Mouse (Mus musculus): Measurements from ENCODE around the gene BC035044.
"Not testable (repeated sequence)": the region's sequence is repeated elsewhere in the genome, so short reads cannot be mapped to it uniquely, and the experiment has no call there.

Gene BC035044

DNA sequence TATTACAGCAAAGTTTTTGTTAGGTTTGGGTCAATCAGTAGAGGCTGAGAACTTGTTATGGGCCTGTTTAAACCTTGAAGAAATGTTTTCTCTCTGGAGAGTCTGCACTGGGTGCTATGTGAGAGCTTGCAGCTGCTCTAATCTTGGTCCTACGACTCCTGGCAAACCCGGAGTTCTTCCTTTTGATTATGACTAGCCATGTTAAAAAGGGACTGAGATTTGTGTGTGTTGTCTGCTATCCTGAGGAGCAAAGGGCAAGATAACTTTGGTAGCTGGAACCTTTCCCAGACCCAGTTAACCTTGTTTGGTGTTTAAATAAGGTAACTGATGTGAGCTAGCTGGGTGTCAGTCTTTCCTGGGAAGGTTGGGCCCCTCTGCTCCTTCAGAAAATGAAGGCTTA is 40.3 kb downstream of the BC035044 start:
- no peak for DNase-seq (ENCODE audit: low read depth, low spot score)

DNA sequence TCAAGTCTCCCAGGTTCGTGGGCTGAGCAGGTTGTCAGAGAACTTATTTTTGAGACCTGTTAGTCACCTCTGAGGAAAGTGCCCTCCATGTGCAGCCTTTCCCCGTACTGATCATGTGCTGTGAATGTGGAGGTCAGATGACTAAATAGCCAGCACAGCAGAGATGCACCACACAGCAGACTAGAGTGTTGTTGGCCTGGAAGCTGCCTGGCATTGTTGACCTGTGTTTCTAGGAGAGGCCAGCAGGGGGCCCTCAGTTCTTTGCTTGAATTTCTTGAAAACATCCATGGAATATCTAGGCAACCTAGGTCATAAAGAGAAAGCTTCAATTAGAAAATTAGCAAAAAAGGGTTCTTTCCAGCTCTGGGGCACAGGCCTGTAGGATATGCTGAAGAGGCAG is 41.0 kb downstream of the BC035044 start:
- peak; percentile 77 for DNase-seq (ENCODE audit: low read depth, low spot score)

DNA sequence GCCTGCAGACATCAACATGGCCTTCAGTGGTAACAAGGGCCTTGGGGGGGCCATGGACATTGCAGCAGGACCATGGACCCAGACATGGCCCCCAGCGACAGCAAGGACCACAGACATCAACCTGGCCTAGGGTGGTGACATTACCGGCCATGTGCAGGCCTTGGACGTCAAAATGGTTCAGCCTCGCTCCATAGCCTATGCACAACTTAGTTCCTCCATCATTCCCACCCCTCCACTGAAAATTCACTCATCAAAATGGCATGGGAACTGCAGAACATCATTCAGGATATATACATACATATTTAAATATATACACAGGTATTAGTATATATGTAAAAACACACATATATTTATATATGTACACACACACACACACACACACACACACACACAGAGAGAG is 43.5 kb downstream of the BC035044 start:
- no peak for DNase-seq (ENCODE audit: low read depth, low spot score)

DNA sequence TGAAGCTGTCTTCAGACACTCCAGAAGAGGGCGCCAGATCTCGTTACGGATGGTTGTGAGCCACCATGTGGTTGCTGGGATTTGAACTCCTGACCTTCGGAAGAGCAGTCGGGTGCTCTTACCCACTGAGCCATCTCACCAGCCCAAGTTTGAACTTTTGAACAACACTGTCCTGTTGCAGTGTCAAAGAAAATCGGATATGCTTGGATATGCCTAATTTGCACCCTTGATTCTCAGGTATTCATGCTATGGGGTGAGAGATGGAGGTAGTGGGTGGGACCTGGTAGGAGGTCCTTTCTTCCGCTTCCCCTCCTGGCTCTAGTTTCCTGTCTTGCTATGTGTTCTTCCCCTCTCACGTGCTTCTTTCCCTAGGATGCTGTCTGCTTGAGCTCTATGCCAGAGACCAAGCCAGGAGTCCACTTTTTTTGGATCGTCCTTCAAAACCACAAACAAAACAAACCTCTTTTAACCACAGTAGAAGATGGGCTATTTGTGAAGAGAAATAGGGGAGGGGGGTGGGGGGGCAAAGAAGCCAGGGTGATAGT is 44.9 kb downstream of the BC035044 start:
- DNase-seq (ENCODE audit: low read depth, low spot score), result no peak

DNA sequence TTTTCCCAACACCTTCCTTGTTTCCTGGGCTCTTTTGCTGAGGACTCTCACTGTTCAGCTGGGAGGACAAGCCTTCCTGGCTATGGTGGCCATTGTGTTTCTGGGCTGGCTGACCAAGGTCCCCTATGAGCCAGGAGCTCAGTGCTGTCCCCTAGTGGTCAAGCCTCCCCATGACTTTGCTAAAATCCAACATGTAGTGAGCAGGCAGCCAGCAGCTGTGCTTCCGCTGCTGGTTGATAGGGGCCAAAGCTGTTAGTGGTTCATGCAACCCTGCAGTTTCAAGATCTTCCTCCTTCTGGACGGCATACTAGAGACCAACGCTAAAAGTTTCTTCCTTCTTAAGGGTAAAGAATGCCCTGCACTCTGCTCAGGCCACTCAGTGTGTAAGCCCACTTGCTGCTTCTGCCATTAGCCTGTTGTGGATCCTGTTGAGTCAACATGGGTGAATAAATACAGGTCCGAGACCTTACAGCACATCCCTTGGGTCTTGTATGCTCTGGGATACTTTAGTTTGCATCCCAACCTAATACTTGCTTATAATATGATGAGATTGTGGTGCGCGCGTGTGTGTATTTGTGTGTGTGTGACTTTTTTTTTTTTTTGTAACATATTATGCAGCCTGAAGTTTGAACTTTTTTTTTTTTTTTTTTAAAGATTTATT is 45.5 kb downstream of the BC035044 start:
- DNase-seq (ENCODE audit: low read depth, low spot score), result peak; percentile 90

DNA sequence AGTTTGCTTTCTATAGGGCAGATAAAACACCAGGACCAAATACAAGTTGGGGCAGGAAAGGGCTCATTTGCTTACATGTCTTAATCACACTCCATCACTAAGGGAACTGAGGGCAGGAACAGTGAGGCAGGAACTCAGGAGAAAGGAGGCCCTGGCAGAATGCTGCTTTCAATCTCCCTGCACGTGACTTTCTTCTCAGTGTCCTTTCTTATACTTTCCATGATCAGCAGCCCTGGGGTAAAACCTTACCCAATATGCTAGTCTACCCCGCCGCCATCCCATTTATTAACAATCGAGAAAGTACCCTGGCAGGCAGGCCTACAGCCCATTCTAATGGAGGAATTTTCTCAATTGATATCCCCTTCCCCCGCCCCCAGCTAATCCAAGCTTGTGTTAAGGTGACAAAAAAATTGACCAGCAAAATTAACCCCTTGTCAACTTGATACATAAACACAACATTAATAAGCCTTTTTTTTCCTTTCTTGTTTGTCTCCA is 46.3 kb downstream of the BC035044 start:
- no peak for DNase-seq (ENCODE audit: low read depth, low spot score)

DNA sequence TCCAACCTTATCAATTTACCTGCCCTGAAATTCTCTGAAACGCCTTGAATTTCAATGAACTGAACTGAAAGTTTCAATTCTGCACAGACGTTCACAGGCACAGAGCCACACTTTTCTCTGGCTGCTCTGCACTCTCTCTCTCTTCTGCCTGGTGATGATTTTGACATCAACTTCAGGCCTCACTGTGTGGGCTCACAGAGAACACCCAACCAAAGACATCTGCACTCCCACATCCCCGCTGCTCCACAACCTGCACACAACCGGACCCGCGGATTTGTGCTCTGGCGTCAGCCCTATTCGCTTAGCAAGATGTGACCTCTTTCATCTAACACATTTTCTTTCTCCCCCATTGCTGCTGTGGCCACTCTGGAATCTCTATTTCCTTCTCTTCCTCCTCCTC is 46.8 kb downstream of the BC035044 start:
- peak; percentile 47 for DNase-seq (ENCODE audit: low read depth, low spot score)

DNA sequence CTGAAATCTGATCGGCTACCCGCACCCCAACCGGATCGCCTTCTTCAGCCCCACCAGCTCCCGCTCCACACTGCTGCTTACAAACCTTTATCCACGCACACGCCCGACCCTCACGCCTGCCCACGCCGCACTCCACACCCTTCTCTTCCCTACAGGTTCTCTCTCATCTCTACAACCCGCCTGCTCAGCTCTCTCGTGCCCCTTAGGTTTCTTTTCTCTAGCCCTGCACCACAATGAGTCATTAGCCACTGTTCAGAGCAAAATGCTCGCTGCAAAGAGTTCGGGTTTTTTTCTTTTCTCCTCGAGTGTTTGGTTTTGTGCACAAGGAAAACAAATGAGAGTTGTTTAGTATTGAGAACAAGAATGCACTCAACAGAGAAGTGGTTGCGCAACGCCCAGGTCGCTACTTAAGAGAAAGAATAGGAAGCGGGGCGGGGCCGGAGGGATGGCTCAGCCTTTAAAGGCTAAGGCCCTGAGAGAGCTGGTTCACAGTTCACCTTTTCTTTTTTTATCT is 47.4 kb downstream of the BC035044 start:
- peak; percentile 82 for DNase-seq (ENCODE audit: low read depth, low spot score)

DNA sequence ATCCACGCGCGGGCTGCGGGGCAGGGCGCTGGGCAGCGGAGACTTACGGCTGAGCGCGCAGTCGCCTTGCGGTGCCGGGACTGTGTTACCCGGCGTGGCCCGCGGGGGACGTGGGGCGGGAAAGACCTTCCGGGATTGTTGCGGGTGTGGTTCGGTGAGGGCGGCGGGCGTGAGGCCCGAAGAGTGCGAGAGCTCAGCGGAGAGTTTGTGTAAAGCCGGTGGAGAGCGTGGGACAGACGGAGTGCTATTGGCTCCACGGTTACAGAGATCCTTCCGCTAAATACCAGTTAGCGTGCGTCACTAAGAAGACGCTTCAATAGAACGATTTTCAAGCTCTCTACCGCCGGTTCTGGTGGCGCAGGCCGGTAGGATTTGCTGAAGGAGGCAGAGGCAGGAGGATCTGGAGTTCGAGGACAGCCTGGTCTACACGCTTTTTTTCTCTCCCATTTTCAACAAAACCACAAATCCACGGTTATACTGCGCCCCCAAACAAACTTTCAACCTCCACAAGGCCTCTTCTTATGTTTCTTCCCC is 47.9 kb downstream of the BC035044 start:
- peak; percentile 98 for DNase-seq (ENCODE audit: low read depth, low spot score)

DNA sequence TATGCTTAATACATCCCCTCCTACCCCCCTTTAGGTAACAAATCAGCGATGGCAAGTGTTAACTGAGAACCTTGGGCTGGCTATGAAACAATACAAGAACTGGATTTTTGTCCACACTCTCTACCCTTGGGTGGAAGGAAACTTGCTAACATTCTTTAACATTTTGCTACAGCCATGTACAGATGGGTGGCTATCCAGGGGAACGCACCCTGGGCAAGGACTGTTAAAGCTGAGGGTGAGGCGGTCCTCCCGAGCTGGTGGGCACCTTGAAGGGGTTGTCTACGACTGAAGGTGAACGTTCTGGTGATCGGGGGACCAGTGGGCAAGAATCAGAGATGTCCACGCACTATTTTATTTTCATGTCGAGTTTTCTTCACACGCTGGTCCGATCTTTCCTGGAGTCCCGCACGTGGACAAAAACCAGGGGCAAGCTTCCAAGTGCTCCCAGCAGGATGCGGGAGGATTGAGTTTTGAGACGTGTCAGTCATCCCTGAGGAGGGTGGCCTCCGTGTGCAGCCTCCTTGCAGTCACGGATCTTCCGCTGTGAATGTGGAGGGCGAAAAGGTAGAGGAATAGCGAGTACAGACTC is 48.5 kb downstream of the BC035044 start:
- DNase-seq (ENCODE audit: low read depth, low spot score), result peak; percentile 44

DNA sequence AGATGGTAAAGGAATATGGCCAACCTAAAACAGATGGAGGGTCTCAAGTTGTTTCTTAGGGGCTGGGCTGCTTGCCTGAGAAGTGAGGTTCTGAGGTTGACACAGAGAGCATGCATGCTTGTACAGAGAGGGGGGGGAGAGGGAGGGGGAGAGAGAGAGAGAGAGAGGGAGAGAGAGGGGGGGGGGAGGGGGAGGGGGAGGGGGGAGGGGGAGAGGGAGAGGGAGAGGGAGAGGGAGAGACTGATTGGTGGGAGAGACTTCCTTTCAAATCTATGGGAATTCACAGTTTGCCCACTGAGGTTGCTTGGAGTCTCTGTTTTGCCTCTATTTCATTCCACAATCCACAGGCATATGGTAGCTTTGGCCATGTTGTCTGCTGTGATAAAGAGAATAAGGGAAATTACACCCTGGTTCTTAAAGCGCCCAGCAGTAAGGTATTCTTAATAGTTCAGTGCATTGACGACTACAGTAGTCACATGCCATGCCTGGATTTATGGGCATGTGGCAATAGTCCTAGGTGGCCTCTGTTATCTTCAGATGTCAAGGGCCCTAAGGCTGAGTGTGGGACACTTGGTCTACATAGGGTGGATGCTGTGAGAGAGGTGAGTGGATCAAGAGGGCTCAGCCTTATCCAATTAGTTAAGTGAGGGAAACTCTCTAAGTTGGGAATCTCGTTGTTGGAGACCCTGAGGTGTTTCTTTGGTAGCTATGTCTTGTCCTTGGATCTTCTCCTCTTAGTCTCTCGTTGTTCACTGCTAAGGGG is 49.4 kb downstream of the BC035044 start:
- peak; percentile 37 for DNase-seq (ENCODE audit: low read depth, low spot score)

DNA sequence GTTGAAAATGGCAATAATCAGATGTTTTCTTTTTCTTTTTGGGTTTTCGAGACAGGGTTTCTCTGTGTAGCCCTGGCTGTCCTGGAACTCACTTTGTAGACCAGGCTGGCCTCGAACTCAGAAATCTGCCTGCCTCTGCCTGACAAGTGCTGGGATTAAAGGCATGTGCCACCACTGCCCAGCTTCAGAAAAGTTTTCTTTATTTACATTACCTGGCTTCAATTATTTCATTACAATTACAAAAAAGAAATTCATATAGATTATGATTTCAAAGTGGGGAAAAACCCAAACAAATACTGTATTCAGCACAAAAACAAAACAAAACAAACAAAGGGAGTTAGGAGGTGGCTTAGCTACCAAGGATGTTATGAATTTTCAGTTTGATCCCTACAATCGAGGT is 50.3 kb downstream of the BC035044 start:
- DNase-seq (ENCODE audit: low read depth, low spot score), result not testable (repeated sequence)

DNA sequence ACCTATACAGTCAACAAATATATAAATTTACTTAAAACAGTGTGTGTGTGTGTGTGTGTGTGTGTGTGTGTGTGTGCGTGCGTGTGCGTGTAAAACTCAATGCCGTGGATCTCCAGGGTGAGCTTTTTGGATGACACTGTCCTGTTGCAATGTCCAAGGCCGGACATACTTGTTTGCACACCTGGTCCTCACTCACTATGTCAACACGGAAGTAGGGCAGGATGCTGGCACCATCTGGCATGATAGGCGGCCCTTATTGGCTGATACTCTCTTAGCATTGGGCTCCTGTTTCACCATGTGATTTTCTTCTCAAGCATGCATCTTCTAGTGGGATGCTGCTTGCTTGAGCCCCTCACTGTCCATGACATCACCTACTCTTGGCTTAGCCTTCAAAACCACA is 51.0 kb downstream of the BC035044 start:
- peak; percentile 63 for DNase-seq (ENCODE audit: low read depth, low spot score)

DNA sequence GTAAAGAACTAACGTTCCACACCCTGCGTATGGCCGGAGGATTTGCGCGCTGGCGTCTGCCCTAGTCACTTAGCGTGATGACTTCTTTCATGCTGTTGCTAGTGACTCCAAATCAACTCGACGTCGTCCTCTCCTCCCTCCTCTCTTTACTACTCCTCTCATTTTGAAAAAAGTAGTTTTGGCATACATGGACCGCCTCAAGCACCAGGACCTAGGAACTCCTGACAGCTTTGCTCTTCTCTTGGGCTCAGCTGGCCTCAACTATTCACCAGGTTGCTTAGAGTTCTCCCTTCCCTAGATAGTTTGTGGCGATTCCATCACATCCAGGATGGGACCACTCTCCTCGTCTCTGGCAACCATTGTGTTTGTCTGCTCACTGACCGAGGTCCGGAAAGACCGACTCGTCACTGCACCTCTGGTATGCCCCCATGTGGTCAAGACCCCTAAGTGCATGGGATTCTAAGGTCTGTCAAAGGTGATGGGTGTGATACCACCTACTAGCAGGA is 51.6 kb downstream of the BC035044 start:
- peak; percentile 92 for DNase-seq (ENCODE audit: low read depth, low spot score)

DNA sequence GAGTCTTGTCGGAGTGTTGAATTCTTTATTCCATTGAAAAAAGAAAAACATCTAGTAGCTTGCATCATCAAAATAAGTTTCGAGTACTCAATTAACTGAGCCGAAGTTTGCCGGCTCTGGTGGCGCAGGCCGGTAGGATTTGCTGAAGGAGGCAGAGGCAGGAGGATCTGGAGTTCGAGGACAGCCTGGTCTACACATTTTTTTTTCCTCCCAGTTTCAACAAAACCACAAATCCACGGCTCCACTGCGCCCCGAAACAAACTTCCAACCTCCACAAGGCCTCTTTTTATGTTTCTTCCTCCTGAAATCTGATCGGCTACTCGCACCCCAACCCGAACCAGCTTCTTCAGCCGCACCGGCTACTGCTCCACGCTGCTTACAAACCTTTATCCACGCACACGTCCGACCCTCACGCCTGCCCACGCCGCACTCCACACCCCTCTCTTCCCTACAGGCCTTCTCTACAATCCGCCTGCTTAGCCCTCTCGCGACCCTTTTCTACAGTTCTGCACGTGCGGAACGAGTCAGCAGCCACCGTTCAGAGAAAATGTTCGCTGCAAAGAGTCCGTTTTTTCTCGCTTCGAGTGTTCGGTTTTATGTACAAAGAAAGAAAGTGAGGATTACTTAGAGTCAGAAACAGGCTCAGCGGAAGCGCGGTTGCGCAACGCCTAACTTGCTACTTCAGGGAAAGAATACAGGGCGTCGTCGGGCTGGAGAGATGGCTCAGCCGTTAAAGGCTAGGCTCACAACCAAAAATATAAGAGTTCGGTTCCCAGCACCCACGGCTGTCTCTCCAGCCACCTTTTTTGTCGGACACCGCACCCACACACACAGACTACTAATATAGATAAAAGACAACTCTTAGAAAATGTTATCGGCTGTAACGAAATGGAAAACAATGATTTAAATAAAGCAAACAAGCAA is 52.3 kb downstream of the BC035044 start:
- DNase-seq (ENCODE audit: low read depth, low spot score), result peak; percentile 94

DNA sequence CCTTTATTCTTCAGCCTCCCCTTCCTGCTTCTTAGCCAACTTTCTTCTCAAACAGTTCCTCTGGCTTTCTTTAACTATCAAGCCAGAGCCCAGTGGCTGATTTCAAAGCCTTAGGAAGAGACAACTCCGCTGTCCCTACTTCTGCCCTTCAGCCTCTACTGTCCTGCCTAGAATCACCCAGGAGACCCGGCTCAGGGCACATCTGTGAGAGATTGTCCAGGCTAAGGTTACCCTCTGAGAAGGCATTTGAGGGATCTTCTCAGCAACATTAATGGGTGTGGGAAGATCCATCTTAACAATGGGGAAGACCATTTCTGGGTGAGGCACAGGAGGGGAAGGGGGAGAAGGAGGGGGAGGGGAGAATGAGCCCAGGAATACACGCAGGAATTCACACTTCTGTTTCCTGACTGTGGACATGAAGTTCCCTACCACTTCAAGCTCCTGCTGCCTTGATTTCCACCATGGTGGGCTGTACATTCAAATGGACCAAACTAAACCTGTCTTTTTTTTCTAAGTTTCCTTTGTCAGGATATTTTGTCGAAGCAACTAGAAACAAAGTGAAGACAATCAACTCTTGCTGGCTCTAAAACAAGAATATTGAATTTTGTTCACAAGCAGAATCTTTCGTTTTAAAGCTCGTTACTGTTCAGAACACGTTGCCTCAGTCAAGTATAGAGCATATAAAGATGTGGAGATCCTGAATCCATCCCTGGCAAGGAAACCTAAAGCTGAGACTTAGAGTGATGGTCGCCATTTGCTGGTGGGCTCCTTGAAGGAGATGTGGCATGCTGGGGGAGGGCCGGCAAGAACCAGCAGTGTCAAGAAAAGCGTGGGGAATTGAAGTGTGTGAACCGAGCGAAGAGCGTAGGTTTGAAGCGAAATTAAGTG is 53.2 kb downstream of the BC035044 start:
- peak; percentile 29 for DNase-seq (ENCODE audit: low read depth, low spot score)

DNA sequence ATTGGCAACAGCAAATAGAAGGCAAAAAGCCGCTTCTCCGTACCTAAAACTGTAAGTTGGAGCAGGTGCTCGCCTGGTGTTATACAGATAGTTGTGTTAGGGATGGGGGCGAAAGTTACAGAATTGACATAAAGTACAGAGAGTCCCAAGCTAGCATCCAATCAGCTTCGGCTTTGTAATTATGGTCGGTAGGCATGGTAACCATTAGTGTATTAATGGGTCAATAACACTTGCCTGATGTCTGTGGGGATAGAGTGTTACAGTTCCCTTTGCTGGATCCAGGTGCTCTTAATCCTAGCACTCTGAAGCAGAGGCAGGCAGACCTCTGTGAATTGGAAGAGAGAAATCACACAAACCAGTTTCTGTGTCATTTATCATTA is 54.0 kb downstream of the BC035044 start:
- DNase-seq (ENCODE audit: low read depth, low spot score), result peak; percentile 44

DNA sequence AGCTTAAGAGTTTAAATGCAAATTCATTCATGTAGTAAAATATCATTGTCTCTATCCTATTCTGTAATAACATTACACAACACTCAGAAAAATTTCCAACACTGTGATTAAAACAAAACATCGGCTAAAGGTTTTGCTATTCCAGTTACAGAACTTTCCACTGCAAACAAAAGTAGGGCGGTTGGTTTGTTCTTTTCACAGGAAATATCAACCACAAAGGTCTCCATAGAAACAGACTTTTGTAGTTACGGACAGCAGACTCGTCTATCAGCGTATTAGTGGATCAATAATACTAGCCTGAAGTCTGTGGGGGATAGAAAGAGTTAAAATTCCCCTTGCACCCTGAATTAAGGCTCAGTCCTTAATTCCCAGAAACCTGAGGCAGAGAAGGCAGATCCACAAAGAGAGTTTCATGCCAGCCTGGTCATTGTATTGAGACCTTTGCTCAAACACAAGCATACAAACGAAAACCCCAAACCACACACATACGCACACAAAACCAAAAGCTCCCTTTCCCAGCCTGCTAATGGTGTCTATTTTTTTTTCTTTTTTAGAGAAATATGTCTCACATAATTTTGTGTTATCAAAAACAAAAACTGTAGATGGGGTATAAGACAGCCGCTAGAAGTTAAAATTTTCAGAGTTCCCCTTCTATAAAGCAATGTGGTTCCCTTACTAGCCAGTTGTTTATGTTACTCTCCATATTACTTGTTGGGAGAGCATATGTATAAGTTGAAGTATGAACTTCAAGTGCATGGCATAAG is 54.6 kb downstream of the BC035044 start:
- peak; percentile 69 for DNase-seq (ENCODE audit: low read depth, low spot score)

DNA sequence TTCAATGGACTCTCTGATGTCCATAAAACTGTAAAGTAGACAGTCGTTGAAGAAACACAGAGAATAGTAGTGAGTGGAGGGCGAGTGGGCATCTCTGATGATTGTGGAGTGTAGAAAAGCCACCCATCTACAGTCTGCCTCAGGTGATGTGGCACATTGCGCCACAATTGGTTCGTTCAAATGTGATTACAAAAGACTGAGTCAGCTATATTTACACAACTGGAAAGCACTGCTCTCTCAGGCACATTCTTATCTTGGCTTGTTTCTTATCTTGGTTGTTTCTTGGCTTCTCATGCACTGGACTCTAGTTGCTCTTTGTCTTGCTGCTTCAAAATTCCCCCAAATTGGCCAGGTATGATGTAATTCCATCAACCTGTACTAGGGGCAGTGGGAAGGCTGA is 55.4 kb downstream of the BC035044 start:
- DNase-seq (ENCODE audit: low read depth, low spot score), result peak; percentile 34
